Mouse (Mus musculus): ENCODE data around the gene Eif2s2. TPM values are rescaled to one million over a fixed set of nuclear protein-coding genes. Genes with fewer than 3 reads are reported as not detected.
"Not testable (repeated sequence)": the region's sequence is repeated elsewhere in the genome, so short reads cannot be mapped to it uniquely, and the experiment has no call there.

Eif2s2 gene
- 74.1 and 109 TPM in 2 replicates for polyA plus RNA-seq (2016; fragmentation: Nextera tagmentation; extraction: Ambion mirVana)

GRCm38 (mm10) chr2:154892201-154893044 lies at the start of gene Eif2s2:
Gene Eif2s2, minus strand, starts transcription at chr2:154892935.
- Histone ChIP-seq H3K27me3 (ENCODE audit: insufficient read depth, poor library complexity, severe bottlenecking) (peaks cover 6% of the 10 kb centered on the region), H3K9me3 (no peaks in the 10 kb centered on the region), H3K36me3 (peaks cover 15% of the 10 kb centered on the region), H3K4me1 (replicated peaks) (peaks cover 17% of the 10 kb centered on the region), H3K27ac (peak within 1 kb of the TSS; percentile 94), H3K4me3 (peak within 1 kb of the TSS; percentile 83)
- WGBS, result under 1% methylated on average over 75 of the region's 75 CpGs
- DNase-seq (ENCODE audit: low spot score), result peak; percentile 96

DNA sequence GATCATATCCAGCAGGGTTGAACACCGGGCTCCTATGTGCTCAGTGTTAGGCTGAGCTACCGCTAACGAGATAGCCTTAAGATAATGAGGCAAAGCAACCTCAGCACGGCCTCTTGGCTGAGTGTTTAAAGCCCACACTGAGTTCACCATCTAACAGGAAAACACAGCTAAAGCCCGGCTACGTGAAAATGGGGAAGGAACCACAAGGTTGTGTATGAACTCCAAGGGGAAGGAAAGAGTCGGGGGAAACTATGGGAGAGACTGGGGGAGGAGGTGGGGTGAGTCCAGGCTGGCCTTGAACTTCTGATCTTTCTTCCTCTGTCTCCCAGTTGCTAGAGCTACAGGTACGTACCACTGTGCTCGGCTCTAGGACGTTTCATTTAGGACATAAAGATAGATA lies 49.2 kb upstream of the Eif2s2 start:
- Histone ChIP-seq H3K9me3 (no peaks in the 10 kb centered on the region), H3K27me3 (ENCODE audit: insufficient read depth, poor library complexity, severe bottlenecking) (peaks cover 7% of the 10 kb centered on the region; the same call in 1 of the 2 replicates), H3K4me1 (replicated peaks) (peaks cover 17% of the 10 kb centered on the region), H3K36me3 (no peaks in the 10 kb centered on the region), H3K27ac (no peak overlapping the region), H3K4me3 (no peak overlapping the region)
- no peak for DNase-seq (ENCODE audit: low spot score)
- WGBS, result 84% methylated on average over 10 of the region's 10 CpGs

DNA sequence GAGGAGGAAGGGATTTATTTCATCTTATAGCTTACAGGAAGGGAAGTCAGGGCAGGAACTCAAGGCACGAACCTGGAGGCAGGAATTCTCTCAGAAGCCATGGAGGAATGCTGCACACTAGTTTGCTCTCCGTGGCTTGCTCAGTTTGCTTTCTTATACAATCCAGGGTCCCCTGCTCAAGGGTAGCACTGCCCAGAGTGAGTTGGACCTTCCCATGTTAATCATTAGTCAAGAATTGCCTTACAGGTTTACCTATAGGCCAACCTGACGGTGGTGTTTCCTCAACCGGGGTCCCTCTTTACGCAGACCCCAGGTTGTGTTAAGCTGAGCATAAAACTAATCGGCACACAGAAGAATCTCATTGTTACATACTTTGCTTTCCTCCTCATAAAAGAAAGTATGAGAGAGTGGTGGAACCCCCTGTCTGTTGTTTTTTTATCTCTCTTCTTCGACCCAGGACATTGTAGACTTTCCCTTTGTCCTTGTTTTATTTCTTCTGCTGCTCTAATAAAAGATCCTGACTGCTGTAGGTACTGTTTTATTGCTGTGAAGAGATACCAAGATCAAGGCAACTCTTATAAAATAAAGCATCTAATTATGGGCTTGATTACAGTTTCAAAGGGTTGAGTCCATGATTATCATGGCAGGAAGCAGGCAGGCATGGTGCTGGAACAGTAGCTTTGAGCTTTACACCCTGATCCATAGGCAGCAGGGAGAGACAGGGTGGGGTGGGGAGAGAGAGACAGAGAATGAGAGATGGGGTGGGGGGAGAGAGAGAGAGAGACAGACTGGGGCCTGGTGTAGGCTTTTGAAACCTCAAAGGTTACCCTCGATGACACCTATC lies 45.0 kb upstream of the Eif2s2 start:
- H3K27ac ChIP-seq, result no peak overlapping the region
- WGBS, result 83% methylated on average over 8 of the region's 8 CpGs
- no peaks in the 10 kb centered on the region for H3K9me3 ChIP-seq
- H3K4me3 ChIP-seq, result no peak overlapping the region
- H3K4me1 ChIP-seq (replicated peaks), result peaks cover 14% of the 10 kb centered on the region
- no peak for DNase-seq (ENCODE audit: low spot score)
- peaks cover 3% of the 10 kb centered on the region; the same call in 1 of the 2 replicates for H3K27me3 ChIP-seq (ENCODE audit: insufficient read depth, poor library complexity, severe bottlenecking)
- H3K36me3 ChIP-seq, result no peaks in the 10 kb centered on the region

GRCm38 (mm10) chr2:154936536-154937155 lies 43.9 kb upstream of the Eif2s2 start:
- no peak overlapping the region for H3K27ac ChIP-seq
- no peak overlapping the region for H3K4me3 ChIP-seq
- no peaks in the 10 kb centered on the region for H3K36me3 ChIP-seq
- H3K9me3 ChIP-seq, result no peaks in the 10 kb centered on the region
- 82% methylated on average over 11 of the region's 11 CpGs for WGBS
- H3K27me3 ChIP-seq (ENCODE audit: insufficient read depth, poor library complexity, severe bottlenecking), result no peaks in the 10 kb centered on the region; the same call in 1 of the 2 replicates
- peaks cover 5% of the 10 kb centered on the region; the same call in 1 of the 2 replicates for H3K4me1 ChIP-seq (replicated peaks)
- DNase-seq (ENCODE audit: low spot score), result no peak

GRCm38 (mm10) chr2:154936106-154936505 lies 43.4 kb upstream of the Eif2s2 start:
- DNase-seq (ENCODE audit: low spot score), result no peak
- H3K27ac ChIP-seq, result no peak overlapping the region
- H3K4me1 ChIP-seq (replicated peaks), result no peaks in the 10 kb centered on the region
- H3K9me3 ChIP-seq, result no peaks in the 10 kb centered on the region
- 70% methylated on average over 6 of the region's 6 CpGs for WGBS
- no peaks in the 10 kb centered on the region; the same call in 1 of the 2 replicates for H3K27me3 ChIP-seq (ENCODE audit: insufficient read depth, poor library complexity, severe bottlenecking)
- H3K36me3 ChIP-seq, result no peaks in the 10 kb centered on the region
- H3K4me3 ChIP-seq, result no peak overlapping the region

- Histone ChIP-seq H3K4me3 (no peak overlapping the region), H3K36me3 (no peaks in the 10 kb centered on the region), H3K27ac (no peak overlapping the region), H3K4me1 (replicated peaks) (no peaks in the 10 kb centered on the region), H3K27me3 (ENCODE audit: insufficient read depth, poor library complexity, severe bottlenecking) (no peaks in the 10 kb centered on the region; the same call in 1 of the 2 replicates), H3K9me3 (no peaks in the 10 kb centered on the region)
- 78% methylated on average over 4 of the region's 4 CpGs for WGBS
- DNase-seq (ENCODE audit: low spot score), result no peak
Measured at GRCm38 (mm10) chr2:154933884-154934283, 41.1 kb upstream of the Eif2s2 start.

- no peaks in the 10 kb centered on the region; the same call in 1 of the 2 replicates for H3K27me3 ChIP-seq (ENCODE audit: insufficient read depth, poor library complexity, severe bottlenecking)
- H3K4me3 ChIP-seq, result no peak overlapping the region
- H3K4me1 ChIP-seq (replicated peaks), result peaks cover 8% of the 10 kb centered on the region; the same call in 1 of the 2 replicates
- no peaks in the 10 kb centered on the region for H3K36me3 ChIP-seq
- 41% methylated on average over 2 of the region's 2 CpGs for WGBS
- no peak for DNase-seq (ENCODE audit: low spot score)
- H3K9me3 ChIP-seq, result no peaks in the 10 kb centered on the region
- H3K27ac ChIP-seq, result peak overlapping the region; percentile 2
Measured at GRCm38 (mm10) chr2:154928298-154928697, 35.6 kb upstream of the Eif2s2 start.

DNA sequence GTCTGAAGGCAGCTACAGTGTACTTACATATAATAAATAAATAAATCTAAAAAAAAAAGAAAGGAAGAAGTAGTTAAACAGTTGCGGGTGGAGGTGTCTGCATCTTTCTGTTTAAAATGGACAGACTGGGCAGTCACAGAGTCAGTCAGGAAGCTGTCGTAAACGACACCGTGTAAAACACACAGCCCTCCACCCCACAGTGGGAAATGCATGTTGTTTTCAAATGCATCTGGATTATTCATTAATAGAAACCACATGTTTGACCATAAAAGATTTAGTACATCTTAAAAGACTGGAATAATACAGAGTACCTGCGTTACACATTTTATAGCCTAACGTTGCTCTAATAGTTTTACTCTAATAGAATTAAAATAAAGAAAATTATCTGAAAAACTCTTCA lies 34.1 kb upstream of the Eif2s2 start:
- Histone ChIP-seq H3K27me3 (ENCODE audit: insufficient read depth, poor library complexity, severe bottlenecking) (no peaks in the 10 kb centered on the region; the same call in 1 of the 2 replicates), H3K27ac (no peak overlapping the region), H3K9me3 (no peaks in the 10 kb centered on the region), H3K4me3 (no peak overlapping the region), H3K36me3 (no peaks in the 10 kb centered on the region), H3K4me1 (replicated peaks) (peaks cover 8% of the 10 kb centered on the region; the same call in 1 of the 2 replicates)
- WGBS, result 84% methylated on average over 6 of the region's 6 CpGs
- no peak for DNase-seq (ENCODE audit: low spot score)

DNA sequence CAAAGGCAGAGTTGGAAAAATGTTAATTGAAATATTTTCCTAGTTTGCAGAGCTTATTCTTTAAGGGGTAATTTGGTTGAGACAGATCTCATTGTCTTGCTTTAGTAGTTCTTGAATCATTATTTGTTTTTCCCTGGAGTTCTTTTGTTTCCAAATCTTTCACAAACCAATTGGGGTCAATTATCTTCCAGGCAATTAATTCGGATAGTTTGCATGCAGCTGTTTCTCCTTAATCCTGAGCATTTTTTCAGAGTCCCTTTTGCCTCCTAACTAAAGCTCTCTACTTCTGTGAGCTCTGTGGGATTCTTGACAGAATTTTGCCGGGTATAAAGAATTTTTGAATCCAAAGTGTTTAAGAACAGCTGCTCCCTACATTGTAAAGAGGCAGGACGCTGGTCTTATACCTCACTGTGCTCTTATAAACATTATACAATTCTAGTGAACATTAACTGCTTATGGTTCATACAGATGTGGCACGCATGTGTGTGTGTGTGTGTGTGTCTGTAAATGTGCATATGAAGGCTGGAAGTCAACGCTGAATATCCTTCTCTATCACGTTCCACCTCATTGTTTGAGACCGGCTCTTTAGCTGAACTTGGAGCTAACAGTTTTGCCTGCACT lies 32.8 kb upstream of the Eif2s2 start:
- H3K4me3 ChIP-seq, result no peak overlapping the region
- H3K27ac ChIP-seq, result no peak overlapping the region

GRCm38 (mm10) chr2:154922134-154922533 lies 29.4 kb upstream of the Eif2s2 start:
- not testable (repeated sequence) for H3K9me3 ChIP-seq; H3K4me1 ChIP-seq (replicated peaks); H3K27ac ChIP-seq; H3K36me3 ChIP-seq; H3K4me3 ChIP-seq; H3K27me3 ChIP-seq (ENCODE audit: insufficient read depth, poor library complexity, severe bottlenecking); DNase-seq (ENCODE audit: low spot score)
- no CpG with 5 or more reads among the region's 4 CpGs for WGBS

More for the DNA sequence above, 32.8 kb upstream of the Eif2s2 start:
- Histone ChIP-seq H3K4me1 (replicated peaks) (peaks cover 11% of the 10 kb centered on the region), H3K27me3 (ENCODE audit: insufficient read depth, poor library complexity, severe bottlenecking) (no peaks in the 10 kb centered on the region), H3K36me3 (no peaks in the 10 kb centered on the region), H3K9me3 (no peaks in the 10 kb centered on the region)
- WGBS, result 56% methylated on average over 7 of the region's 7 CpGs
- no peak for DNase-seq (ENCODE audit: low spot score)

GRCm38 (mm10) chr2:154920896-154921295 lies 28.2 kb upstream of the Eif2s2 start:
- Histone ChIP-seq H3K9me3 (no peaks in the 10 kb centered on the region), H3K27ac (no peak overlapping the region), H3K4me1 (replicated peaks) (peaks cover 3% of the 10 kb centered on the region; the same call in 1 of the 2 replicates), H3K27me3 (ENCODE audit: insufficient read depth, poor library complexity, severe bottlenecking) (no peaks in the 10 kb centered on the region), H3K36me3 (no peaks in the 10 kb centered on the region), H3K4me3 (no peak overlapping the region)
- 84% methylated on average over 7 of the region's 7 CpGs for WGBS
- DNase-seq (ENCODE audit: low spot score), result no peak

Data from hindbrain, embryonic 10.5 days (tissue).